Mouse (Mus musculus) ES-CJ7 (cell line): ENCODE measurements around the gene Hk2.
A peak's percentile ranks its signal among the peaks of the same experiment; 100 is the strongest.
"Not testable (repeated sequence)": the region's sequence is repeated elsewhere in the genome, so short reads cannot be mapped to it uniquely, and the experiment has no call there.

Source experiments
- DNase-seq: peaks from one replicate; pipeline ENCODE4 v3.0.0; 2011; ENCODE audit warnings: low read depth, low spot score

Gene Hk2

DNA sequence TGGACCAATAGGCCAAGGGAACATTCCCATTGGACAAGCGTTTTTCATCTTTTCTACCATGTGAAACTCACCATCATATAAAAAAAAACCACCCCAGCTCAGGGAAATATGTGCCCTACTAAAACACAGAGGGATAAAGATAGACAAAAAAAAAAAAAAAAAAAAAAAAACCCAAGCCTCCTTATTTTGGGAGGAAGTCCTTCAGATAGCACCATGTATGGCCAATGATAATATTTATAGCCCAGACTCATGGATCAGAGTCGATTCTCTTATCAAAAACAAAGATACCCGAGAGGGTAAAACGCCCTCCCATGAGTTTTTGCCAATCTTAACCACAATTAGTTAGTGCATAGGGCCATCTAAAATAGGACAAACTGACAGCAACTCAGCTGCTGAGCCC is 84.8 kb downstream of the Hk2 start:
- no peak for DNase-seq

DNA sequence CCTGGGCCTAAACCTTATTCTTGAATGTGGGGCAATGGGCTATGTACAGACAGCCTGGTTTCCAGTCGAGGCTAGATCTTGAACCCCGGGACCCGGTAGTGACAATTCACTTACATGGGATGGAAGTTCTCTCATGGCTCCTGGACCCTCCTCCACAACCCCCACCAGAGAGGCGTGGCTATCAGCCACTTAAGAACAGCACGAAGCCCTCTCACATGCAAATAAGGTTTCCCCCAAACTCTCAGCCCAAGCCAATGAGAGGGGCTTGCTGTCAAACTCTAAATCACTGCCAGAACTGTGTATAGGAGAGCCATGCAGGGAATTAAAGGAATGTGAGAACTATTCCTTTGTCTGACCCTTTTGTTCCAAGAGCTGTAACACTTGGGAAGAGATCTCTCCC is 85.7 kb downstream of the Hk2 start:
- DNase-seq: peak; percentile 96

DNA sequence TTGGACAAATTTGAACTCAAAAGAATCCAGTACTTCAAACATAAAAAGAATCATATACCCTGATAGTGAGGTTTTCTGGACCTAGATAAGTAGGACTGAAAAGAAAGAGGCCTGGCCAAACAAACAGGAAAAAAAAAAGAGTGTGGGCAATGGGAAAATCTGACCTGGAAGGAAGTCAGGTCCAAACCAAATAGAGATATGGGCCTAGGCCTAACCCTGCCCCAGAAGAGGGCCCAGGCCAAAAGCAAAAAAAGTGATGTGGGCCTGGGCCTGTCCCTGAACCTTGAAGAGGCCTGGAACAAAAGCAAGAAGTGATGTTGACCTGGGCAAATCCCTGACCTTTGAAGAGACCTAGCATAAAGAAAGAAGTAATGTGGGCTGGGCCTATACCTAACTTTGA is 90.1 kb downstream of the Hk2 start:
- no peak for DNase-seq

DNA sequence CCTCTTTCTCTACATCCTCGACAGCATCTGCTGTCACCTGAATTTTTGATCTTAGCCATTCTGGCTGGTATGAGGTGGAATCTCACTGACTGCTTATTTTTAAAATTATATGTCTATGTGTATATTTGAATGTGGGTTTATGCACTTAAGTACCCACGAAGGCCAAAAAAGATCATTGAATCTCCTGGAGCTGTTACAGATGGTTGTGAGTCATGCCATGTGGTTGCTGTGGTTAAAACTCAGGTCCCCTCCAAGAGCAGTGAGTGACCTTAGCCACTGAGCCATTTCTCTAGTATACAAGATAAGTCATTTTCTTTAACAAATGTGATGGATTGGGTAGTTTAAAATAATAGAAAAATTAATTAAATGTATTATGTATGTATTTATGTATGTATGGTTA is 95.0 kb downstream of the Hk2 start:
- DNase-seq: not testable (repeated sequence)

DNA sequence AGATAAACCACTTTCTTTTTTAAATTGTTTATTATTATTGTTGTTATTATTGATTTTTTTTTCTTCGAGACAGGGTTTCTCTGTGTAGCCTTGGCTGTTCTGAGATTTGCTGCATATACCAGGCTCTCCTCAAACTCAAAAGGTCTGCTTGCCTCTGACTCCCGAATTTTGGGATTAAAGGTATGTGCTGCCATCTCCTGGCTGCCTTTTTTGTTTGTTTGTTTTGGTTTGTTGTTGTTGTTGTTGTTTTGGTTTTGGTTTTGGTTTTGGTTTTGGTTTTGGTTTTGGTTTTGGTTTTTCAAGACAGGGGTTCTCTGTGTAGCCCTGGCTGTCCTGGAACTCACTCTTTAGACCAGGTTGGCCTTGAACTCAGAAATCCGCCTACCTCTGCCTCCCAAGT is 96.6 kb downstream of the Hk2 start:
- not testable (repeated sequence) for DNase-seq
